Mouse (Mus musculus): Measurements from ENCODE around the gene Gm49361.
"Not testable (repeated sequence)": the region's sequence is repeated elsewhere in the genome, so short reads cannot be mapped to it uniquely, and the experiment has no call there.

Gm49361 gene

DNA sequence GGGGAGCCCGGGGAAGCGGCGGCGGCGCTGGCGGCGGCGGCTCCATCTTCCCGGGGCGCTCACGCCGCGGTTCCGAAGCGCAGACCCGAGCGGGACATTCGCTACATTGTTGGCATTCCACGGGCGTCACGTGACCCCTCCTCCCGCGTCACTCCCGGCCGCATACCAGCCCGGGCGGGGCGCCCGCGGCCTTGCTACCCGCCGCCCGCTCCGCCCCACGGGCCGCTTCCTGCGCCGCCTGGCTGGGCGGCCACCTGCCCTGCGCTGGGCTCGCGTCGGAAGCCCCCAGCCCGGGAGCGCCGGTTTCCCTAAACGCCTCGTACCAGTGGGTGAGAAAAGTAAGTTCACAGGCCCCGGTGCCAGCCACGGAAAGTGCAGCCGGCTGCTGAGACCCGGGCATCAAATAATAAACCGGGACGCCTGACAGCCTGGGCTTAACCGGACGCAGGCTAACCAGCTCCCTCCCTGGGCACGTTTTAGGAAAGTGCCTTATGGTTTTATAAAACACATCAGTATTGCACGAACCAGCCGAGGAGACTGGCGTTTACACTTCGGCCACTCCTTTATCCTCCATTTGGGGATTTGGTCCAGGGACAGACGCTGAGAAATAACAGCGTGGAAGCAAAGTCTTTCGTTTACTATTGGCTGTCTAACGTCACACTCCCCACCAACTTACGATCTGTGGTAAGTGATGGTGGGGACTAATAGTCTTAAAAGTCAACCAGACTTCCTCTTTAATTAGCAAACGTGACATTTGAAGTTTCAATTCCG, at the start of gene Gm49361:
Gene Gm49361, minus strand, starts transcription at position 103 of the 771 bp plus-strand sequence.
- no peak for DNase-seq (ENCODE audit: extremely low read depth, low read depth, low spot score)

DNA sequence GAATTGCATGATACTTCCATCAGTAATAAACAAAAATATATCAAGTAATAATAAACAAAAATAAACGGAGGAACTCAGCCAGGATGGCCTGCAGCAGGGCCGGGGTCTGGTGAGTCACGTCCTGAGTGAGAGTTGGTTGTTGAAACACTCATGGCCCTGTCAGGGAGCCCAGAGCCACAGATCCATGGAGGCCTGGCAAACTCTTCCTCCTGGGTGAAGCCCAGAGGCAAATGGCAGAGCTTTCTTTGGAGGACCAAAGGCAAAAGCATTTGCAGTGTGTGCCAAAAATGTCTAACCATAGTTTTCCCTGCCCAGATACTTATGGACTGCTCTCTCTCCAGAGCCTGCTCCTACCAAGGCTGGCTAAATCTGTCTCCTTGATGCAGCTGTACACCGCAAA, 45.3 kb upstream of the Gm49361 start:
- no peak for DNase-seq (ENCODE audit: extremely low read depth, low read depth, low spot score)

DNA sequence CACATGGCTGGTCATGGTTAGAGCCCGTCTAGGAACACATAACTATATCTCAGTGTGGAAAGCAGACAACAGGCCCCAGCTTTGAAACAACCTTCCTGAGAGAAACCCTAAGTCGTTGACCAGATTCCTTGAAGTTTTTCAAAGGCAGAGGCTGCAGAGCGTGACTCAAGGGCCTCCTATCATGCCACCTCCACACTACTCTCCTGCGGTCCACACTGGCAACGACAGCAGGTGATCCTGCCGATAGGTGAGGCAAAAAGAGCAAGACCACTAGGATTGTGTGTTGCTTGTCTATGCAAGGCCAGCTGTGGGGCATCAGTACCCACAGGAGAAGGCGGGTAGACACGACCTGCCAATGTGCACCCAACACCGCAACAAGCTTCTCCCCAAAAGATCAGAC, 43.9 kb upstream of the Gm49361 start:
- no peak for DNase-seq (ENCODE audit: extremely low read depth, low read depth, low spot score)

DNA sequence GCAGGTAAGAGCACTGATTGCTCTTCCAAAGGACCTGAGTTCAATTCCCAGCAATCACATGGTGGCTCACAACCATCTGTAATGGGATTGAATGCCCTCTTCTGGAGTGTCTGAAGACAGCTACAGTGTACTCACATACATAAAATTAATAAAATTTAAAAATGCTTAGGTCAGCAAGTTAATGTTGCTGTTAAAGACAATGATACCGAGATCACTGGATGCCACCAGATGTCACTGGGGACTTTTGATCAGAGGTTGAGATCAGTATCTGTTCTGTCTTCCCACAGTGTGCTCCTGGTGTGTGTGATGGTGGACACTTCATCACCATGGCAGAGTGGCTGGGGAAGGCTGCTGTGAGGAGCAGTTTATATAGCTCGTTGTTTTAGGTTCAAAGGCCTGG, 43.4 kb upstream of the Gm49361 start:
- DNase-seq (ENCODE audit: extremely low read depth, low read depth, low spot score), result no peak

DNA sequence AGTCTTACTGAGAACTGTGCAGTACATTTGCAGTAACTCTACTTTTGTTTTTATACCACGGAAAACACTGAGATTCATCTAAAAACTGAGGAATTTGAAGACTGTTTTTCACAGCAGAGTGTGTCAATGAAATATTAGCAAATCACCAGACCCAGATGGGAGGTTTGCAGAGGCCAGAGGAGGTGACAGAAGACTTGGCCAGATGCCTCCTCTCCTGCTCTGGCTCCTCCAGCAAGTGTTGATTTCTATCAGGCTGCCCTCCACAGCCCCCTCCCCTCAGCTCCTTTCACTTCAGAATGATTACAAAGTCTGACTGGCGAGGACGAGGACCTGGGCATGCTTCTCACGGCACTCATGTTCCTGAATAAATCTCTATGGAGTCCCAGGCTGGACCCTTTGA, 41.5 kb upstream of the Gm49361 start:
- DNase-seq (ENCODE audit: extremely low read depth, low read depth, low spot score), result no peak

DNA sequence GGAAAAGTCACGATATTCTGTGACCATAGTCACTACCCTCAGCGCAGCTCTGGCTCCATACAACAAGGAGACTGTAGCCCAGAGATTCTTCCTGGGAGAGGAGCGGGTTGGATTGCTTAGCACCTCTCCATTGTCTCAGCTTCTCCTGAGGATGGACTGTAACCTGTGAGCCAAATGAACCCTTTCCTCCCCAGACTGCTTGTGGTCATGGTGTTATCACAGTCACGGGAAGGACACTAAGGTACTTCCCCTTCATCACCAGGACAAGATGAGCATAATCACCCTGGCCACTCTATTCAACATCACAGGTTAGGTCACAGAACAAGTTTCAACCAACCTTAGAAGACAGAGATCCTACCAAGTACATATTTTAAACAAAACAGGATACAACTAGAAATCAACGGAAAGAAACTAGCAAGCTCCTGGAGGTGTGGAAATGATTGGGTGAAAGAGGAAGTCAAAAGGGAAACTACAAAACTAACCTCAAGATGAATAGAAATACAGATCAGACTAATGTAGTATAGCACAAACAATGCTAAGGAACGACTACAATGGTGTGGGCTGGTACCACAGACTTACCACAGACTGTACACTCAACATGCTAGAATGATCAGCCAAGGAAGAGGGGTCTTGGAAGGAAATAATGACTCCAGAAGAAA, 26.4 kb upstream of the Gm49361 start:
- DNase-seq (ENCODE audit: extremely low read depth, low read depth, low spot score), result no peak

DNA sequence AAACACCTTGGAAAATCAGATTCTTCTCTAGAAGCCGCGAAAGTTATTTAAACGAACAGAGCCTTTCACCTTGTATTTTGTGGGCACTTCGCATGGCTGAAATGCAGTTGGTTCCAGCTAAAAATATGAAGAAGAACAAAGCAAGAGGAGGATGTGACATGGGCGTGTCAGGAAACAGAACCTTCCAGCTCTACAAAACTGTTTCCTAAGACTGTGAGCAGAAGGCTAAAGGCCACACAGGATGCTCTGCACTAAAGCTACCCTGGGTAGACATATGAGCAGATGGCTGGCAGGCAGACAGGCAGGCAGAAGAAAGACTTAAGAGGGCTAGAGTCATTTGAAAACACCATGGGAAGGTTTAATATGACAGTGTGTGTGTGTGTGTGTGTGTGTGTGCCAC, 23.2 kb upstream of the Gm49361 start:
- DNase-seq (ENCODE audit: extremely low read depth, low read depth, low spot score), result no peak

DNA sequence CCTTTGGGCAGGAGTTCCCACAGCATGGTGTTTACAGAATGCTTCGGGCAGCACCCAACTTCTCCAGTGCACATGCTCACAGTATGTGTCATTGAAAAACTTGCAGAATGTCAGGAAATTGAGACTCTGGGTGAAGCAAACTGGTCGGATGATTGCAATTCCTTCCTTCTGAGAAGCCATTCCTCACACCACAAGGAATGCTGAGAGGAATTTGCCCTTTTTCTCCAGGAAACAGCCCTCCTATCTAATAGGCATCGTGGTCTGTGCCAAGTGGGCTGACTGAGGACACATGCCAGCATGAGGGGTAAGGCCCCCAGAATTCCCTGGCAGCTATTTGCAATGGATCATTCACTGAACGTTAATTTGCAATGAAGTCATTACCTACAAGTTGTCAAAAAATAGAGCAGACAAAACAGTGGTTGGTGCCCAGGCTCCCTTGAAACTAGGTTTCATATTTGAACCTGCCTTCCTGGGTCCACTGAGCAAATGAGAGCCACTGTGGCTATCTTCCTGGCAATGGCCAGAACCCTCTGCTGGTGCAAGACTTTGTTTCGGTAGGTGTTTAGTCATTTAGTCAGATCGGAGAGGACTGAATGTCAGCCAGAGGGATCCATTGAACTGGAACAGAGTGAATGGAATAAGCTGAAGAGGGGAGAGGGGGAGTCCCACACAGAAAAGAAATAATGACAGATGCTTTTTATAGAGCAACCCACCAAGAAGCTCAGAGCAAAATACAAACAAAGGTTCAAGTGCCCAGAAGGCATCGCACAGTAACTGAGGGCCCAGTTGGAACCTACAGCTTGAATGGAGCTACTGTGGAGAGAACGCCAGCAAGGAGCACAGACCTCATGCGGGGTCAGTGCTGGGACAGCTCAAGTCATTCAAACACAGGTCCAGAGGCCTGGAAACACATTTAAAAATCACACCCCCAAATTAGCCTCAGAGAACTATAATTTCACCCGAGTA, 14.8 kb upstream of the Gm49361 start:
- DNase-seq (ENCODE audit: extremely low read depth, low read depth, low spot score), result no peak

DNA sequence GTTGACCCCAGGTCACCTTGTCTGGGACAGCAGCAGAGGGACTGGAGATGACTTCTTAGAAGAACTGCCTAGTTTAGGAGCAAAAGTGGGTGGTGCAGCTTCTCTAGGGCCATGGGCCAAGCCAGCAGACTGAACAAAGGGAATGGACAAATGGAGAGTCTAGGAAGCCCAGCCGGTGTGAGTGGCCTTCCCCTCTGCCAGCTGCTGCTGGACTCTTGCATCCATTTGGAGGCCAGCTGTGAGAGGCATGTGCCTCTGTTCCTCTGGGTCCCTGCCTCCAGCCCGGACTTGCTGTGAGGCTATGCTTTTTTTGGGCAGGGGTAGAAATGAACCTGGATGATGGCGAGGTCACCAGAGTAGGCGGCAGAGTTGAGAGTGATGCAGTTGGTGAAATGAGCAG, 12.3 kb upstream of the Gm49361 start, which contains the start of gene Lats2:
Gene Lats2, minus strand, starts transcription at position 152 of the 400 bp plus-strand sequence.
- no peak for DNase-seq (ENCODE audit: extremely low read depth, low read depth, low spot score)

DNA sequence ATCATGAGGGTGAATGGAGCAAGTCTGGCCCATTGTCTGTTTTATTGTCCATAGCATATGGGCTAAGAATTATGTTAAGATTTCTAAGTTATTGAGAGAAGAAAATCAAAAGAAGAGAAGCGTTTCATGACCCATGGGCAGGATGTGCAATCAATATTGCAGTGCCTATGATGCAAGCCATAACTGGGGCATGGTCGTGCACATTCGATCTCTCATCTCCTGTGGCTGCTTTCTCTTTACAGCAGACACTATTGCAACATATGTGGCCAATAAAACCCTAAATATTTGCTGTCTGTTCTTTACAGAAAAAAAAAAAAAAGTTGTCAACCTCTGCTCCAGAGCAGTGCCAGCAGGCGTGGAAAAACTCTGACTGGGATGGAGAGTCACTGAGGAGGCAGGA, 10.2 kb upstream of the Gm49361 start:
- DNase-seq (ENCODE audit: extremely low read depth, low read depth, low spot score), result no peak

DNA sequence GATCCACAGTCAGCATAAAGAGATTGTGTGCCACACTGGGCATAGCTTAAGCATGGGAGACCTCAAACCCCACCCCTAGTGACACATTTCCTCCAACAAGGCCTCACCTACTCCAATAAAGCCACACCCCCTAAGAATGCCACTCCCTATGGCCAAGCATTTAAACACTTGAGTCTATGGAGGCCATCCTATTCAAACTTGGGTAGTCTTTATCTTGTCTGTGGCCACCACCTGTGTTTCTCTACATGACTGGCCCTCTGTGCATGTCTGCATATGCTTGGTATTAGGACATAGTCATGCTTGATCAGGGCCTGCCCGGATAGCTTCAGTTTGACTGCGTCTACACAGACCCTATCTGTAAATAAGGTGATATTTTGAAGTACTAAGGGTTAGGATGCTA, 9.8 kb upstream of the Gm49361 start:
- DNase-seq (ENCODE audit: extremely low read depth, low read depth, low spot score), result no peak

DNA sequence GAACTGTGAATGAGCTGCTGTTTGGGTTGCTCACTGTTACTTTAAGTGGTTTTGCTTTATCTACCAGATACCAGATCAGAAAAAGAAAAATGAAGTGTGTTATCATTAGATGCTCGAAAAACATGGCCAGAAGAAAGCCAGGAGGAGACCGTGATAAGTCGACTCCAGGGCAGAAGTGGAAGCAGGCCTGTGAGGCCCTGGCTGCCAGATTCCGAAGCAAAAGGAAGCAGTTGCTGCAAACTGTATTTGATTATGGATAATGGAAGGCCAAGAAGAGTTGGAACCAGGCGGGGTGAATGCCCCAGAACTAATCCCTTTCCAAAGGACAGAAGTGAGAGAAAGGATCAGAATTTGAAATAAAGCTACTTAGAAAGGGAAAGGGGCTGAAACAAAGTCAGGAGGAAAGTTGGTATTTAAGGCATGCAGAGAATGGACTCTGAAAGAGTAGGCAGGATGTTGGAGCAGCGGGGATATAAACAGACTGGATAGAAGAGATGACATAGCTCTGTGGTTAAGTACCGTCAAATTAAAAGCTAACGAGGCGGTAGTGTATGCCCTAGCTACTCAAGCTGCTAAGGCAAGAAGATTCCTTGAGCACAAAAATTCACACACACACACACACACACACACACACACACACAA, 7.6 kb upstream of the Gm49361 start:
- DNase-seq (ENCODE audit: extremely low read depth, low read depth, low spot score), result no peak

DNA sequence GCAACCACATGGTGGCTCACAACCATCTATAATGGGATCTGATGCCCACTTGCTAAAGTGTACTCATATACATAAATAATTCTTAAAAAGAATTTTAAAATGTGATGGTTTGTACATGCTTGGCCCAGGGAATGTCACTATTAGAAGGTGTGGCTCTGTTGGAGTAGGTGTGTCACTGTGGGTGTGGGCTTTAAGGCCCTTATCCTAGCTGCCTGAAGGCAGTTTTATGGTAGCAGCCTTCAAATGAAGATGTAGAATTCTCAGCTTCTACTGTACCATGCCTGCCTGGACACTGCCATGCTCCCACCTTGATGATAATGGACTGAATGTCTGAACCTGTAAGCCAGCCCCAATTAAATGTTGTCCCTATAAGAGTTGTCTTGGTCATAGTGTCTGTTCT, 5.1 kb upstream of the Gm49361 start:
- not testable (repeated sequence) for DNase-seq (ENCODE audit: extremely low read depth, low read depth, low spot score)

DNA sequence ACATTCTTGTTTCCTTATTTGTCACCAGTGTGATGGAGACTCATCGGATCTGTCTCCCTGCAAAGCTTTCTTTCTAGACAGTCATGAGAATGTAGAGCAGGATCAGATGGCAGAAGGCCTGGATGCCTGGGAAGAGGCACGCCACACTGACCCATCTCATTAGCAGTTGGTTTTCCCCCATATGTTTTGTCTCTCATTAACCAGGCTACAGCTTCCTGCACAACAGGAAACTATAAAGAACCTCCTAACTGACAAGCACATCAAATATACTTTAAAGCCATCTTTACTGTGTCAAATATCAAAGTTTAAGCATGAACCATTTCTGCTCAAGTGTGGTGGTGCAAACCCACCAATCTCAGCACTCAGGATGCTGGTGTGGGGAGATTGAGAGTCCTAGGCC, 3.6 kb upstream of the Gm49361 start:
- no peak for DNase-seq (ENCODE audit: extremely low read depth, low read depth, low spot score)

DNA sequence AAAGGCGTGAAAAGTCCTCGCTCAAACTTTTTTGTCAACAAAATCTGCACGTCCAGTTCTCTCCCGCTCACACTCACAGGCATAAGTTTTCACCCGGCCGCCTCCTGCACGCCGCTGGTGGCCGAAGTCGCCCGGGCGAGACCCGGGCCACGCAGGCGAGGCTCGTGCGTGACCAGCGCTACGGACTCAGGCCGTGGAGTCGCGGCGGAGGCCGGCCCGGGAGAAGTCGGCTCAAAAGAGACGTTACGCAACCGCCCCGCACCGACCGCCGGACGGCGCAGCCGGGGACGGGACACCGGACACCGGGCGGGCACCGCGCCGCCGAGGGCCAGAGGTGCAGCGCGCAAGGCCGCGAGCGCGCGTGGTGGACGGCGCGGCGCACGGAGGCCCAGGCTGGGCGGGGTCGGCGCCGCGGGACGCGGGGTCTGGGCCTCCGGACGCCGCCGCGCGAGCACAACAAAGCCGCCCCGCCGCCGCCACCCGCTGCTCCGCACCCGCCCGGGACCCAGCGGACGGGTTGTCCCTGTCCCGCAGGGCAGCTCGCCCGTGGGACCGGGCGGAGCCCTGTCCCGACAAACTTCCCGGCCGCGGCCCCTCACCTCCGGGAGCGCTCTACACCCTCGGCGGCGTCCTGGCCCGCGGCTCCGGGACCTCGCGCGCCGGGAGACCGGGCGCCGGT, 473 bp downstream of the Gm49361 start:
- no peak for DNase-seq (ENCODE audit: extremely low read depth, low read depth, low spot score)

DNA sequence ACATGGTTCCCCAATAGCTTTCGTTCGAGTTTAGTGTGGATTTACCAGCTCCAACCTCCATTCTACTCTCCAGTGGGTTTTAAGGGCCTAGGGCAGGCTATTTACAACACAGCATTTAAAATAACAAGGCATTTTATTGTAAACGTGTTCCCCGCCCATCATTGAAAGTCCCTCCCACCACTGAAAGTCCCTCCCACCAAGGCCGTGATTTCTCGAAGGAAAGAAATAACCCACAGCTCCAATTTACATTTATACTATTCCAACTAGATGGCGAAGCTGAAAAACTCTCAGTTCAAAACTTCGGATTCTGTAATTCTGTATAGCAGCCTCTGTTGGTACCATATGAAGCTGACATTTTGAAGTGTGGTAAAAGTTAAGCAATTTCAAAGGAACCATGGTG, 1.4 kb downstream of the Gm49361 start:
- no peak for DNase-seq (ENCODE audit: extremely low read depth, low read depth, low spot score)

DNA sequence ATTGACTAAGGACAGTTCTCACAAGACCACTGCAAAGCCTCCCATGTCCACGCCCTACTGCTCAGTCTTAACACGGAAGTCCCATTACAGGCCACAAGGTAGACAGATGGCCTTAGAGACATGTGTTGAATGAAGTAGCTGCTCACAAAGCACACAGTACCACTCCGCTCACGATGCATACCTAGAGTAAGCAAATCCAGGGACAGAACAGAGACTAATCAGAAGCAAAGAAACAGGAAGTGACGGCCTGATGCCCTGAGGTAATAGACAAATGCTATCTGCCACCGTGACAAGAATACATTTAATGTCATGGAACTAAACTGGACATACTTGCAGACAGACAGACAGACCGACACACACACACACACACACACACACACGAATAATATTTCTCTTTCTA, 5.3 kb downstream of the Gm49361 start:
- DNase-seq (ENCODE audit: extremely low read depth, low read depth, low spot score), result no peak

DNA sequence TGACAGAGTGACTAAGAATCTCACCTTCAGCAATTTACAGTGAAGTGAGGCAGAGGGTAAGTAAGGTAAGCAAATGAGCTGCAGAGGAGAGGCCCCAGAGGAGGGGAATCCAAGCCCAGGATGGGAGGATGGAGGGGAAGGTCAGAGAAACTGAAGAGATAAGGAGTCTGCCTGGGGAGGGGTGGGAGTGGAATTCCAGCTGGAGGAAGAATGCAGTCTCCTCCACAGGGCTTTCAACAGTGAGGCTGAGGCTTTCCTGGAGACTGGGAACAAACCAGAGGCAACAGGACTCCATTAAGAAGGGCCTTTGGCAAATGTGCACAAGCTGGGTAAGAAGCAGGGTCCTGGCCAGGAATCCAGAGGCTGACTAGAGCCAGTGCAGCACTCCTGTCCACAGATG, 8.8 kb downstream of the Gm49361 start:
- no peak for DNase-seq (ENCODE audit: extremely low read depth, low read depth, low spot score)

DNA sequence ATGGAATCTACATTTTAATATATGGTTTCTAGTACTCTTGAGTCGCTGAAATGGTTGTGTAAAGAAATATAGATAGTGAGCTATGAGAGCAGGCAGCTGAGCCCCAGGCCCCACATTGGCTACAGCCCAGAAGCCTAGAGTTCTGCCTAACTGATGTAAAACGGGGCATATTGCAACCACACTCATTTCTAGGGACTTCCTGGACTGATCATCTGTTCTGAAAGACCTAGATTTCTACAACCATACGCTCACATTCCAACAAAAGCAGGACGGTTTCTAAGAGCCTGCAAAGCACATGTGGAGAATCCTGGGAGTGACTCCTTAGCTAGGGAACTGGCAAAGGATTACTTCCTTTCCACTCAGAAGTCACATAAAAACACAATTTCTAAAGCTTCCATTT, 9.8 kb downstream of the Gm49361 start:
- no peak for DNase-seq (ENCODE audit: extremely low read depth, low read depth, low spot score)

DNA sequence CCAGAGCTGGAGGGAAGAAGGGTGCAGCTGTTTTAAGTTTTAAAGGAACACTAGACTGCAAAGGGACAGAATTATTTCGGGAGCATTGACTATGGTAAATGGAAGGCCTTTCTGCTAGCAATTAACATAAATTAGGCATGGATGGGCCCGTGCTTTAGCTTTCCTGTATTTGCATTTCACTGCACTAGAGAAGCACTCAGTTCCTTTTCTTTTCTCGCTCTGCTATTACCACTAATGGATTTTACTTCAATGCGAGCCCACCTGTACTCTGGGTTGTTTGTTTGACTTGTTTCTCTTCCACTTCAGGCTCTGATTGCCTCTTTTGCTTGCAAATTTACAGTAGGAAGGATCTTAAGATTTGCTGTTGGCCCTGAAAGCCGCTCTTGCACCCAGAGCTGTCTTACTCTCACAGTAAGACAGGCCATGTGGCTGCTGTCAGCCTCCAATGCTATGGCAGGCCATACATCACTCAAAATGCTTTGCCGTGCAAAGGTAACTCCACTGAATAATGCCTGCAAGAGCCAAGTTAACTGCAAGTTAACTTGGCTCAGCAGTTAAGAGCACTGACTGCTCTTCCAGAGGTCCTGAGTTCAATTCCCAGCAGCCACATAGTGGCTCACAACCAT, 13.1 kb downstream of the Gm49361 start:
- DNase-seq (ENCODE audit: extremely low read depth, low read depth, low spot score), result no peak

Measured in fat pad, adult 2 months (tissue).